Mouse (Mus musculus) heart, embryonic 15.5 days (tissue): ENCODE measurements around the gene 4931409K22Rik. TPM values are rescaled to one million over a fixed set of nuclear protein-coding genes. Genes with fewer than 3 reads are reported as not detected.
A peak's percentile ranks its signal among the peaks of the same experiment; 100 is the strongest.

Experiments
- ATAC-seq: fragments of 200-750 bp; cut with Nextera tagmentation; replicated peaks from 2 replicates; pipeline ENCODE4 v1.8.0; 2017; ENCODE audit warnings: low read depth, moderate TSS enrichment; ENCODE audit not compliant: insufficient number of reproducible peaks, insufficient read depth, low FRiP score
- H3K27ac ChIP-seq: fragments of 300-500 bp; sonication (generic); 2 replicates; pipeline ENCODE4 v1.5.1; 2015; ENCODE audit warnings: mild to moderate bottlenecking, inconsistent platforms
- H3K27me3 ChIP-seq: fragments of 300-500 bp; sonication (generic); 2 replicates; pipeline ENCODE4 v1.6.1; 2015; ENCODE audit warnings: inconsistent platforms
- H3K36me3 ChIP-seq: fragments of 300-500 bp; sonication (generic); 2 replicates; pipeline ENCODE4 v1.6.1; 2015; ENCODE audit warnings: mild to moderate bottlenecking, inconsistent platforms
- H3K4me1 ChIP-seq: fragments of 300-500 bp; sonication (generic); replicated peaks from 2 replicates; pipeline ENCODE4 v1.6.1; 2015; ENCODE audit warnings: inconsistent platforms
- H3K4me2 ChIP-seq: fragments of 300-500 bp; sonication (generic); 2 replicates; pipeline ENCODE4 v1.6.1; 2015; ENCODE audit warnings: inconsistent platforms, mild to moderate bottlenecking, moderate library complexity
- H3K4me3 ChIP-seq: fragments of 300-500 bp; sonication (generic); 2 replicates; pipeline ENCODE4 v1.5.1; 2015; ENCODE audit warnings: mild to moderate bottlenecking, inconsistent platforms
- H3K9ac ChIP-seq: fragments of 300-500 bp; sonication (generic); 2 replicates; pipeline ENCODE4 v1.6.1; 2015; ENCODE audit warnings: mild to moderate bottlenecking, inconsistent platforms
- H3K9me3 ChIP-seq: fragments of 300-500 bp; sonication (generic); replicated peaks from 2 replicates; pipeline ENCODE4 v1.6.1; 2016; ENCODE audit warnings: inconsistent platforms
- WGBS: fragments of 180-500 bp; shearing (Covaris S2); methylation state at CpG from one replicate; pipeline ENCODE4 v1.1.7; 2015; ENCODE audit warnings: mixed read lengths; 5-methylcytosine and 5-hydroxymethylcytosine counted together
- polyA plus RNA-seq: library from polyadenylated mRNA; unstranded; fragments of >200 nt; fragmentation: Nextera tagmentation; extraction: Ambion mirVana; gene quantifications from 2 replicates; pipeline ENCODE4 v1.2.1, GENCODE M21; 2015

Gene 4931409K22Rik
- polyA plus RNA-seq, 1 experiment from 2014 or later = not detected

DNA sequence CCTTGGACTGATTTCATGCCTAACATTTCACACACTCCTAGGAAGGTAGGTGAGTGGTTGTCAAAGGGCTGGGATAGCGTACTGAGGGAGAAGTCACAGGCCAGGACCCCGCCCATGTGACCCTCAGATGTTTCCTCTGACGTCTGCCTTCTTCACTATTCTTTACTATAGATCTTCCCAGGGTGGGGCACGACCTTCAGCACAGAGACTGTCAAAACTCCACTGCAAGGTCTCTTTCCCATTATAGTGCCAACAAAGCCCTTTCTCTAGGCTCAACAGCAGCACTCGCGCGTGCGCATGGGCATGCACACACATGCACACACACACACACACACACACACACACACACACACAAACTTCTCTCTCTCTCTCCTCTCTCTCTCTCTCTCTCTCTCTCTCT is 32.8 kb downstream of the 4931409K22Rik start:
- 57% methylated on average over 8 of the region's 8 CpGs for WGBS
- peaks cover 14% of the 10 kb centered on the region for H3K4me1 ChIP-seq

DNA sequence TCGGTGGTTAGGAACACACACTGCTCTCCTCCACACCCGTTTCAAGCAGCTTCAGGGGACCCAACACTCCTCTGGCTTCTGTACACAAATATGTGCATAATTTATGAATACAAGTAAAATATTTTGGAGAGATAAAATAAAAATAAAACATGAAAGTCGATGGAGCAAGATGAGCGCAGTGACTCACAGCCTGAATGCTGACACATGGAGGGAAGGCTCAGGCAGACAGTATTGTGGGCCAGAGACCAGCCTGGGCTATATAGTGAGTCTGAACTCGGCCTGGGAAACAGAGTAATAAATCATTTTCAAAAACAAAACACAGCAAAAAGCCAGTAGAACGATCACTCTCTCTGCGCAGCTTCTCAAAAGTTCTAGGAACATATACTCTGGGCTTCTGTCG is 35.2 kb downstream of the 4931409K22Rik start:
- H3K27ac ChIP-seq = no peak overlapping the region
- no peak overlapping the region for H3K4me3 ChIP-seq
- no peaks in the 10 kb centered on the region for H3K36me3 ChIP-seq
- ATAC-seq = no peak
- H3K4me2 ChIP-seq = no peak overlapping the region
- no peaks in the 10 kb centered on the region for H3K9me3 ChIP-seq
- no peak overlapping the region for H3K9ac ChIP-seq
- WGBS = 57% methylated on average over 8 of the region's 8 CpGs
- peaks cover 87% of the 10 kb centered on the region for H3K27me3 ChIP-seq
- peaks cover 5% of the 10 kb centered on the region for H3K4me1 ChIP-seq

More for the DNA sequence above, 32.8 kb downstream of the 4931409K22Rik start:
- H3K4me2 ChIP-seq = no peak overlapping the region
- H3K27me3 ChIP-seq = peaks cover 88% of the 10 kb centered on the region
- no peak overlapping the region for H3K27ac ChIP-seq
- no peak overlapping the region for H3K4me3 ChIP-seq
- no peaks in the 10 kb centered on the region for H3K9me3 ChIP-seq
- no peak for ATAC-seq
- no peak overlapping the region for H3K9ac ChIP-seq
- no peaks in the 10 kb centered on the region for H3K36me3 ChIP-seq

DNA sequence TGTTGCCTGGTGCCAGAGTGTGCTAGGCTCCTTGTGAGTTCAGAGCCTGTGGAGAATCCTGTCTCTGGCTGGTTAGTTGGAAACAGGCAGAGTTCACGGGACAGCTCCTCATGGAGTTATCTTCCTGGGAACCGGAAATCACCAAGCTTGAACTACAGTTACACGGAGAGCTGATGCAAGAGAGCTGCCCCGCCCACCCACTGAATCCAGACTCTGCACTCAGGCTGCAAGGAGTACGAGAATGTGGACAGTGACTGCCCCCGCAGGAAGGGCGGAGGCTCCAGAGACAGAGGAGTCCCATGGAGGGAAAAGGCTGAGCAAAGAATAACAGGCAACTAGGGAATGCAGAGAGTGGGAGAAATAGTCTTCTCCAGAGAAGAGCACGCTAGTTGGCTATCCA is 44.3 kb downstream of the 4931409K22Rik start:
- no peaks in the 10 kb centered on the region for H3K36me3 ChIP-seq
- peaks cover 12% of the 10 kb centered on the region for H3K27me3 ChIP-seq
- no peak overlapping the region for H3K27ac ChIP-seq
- peaks cover 6% of the 10 kb centered on the region for H3K4me1 ChIP-seq
- no peak overlapping the region for H3K4me3 ChIP-seq
- 28% methylated on average over 8 of the region's 8 CpGs for WGBS
- peak; percentile 53 for ATAC-seq
- H3K4me2 ChIP-seq = no peak overlapping the region
- no peak overlapping the region for H3K9ac ChIP-seq
- no peaks in the 10 kb centered on the region for H3K9me3 ChIP-seq

DNA sequence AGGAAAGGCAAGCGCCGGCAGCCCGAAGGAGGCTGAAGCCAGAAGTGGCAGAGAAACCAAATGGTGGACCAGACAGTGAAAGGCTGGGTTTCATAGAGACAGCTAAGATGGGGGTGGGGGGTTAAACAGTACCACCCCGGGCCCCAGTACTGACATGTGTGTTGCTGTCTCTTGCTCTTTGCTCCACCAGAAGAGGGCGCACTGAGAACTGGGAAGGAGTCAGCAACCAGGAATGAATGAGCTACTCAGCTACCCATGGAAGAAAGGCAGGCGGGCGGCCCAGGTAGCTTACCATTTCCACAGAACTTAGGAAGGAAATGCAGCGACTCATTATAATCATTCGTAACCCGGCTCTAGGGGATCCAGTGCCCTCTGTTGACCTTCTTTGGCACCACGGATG is 46.0 kb downstream of the 4931409K22Rik start:
- no peaks in the 10 kb centered on the region for H3K36me3 ChIP-seq

DNA sequence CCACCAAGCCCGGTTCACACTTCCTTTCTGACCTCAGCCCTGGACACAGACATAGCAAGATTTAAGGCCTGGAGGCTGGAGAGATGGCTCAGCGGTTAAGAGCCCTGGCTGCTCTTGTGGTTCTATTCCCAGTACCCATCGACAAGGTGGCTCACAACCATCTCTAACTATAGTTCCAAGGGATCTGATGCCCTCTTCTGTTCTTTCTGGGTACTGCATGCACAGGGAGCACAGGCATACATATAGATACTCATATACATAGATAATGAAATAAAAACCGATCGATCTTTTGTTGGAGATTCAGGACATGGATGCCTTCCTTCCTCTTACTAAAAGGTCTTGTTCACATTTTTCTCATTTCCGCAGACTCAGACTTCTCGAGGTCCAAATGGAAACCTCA is 48.2 kb downstream of the 4931409K22Rik start:
- H3K9me3 ChIP-seq = no peaks in the 10 kb centered on the region
- no peaks in the 10 kb centered on the region for H3K36me3 ChIP-seq
- H3K4me1 ChIP-seq = peaks cover 16% of the 10 kb centered on the region
- no peak overlapping the region for H3K4me3 ChIP-seq
- WGBS = 87% methylated on average over 7 of the region's 7 CpGs
- H3K27ac ChIP-seq = no peak overlapping the region
- peaks cover 25% of the 10 kb centered on the region for H3K27me3 ChIP-seq
- no peak overlapping the region for H3K9ac ChIP-seq
- H3K4me2 ChIP-seq = no peak overlapping the region
- no peak for ATAC-seq

More for the DNA sequence above, 46.0 kb downstream of the 4931409K22Rik start:
- Histone ChIP-seq H3K27me3 (peaks cover 8% of the 10 kb centered on the region), H3K4me1 (peaks cover 6% of the 10 kb centered on the region), H3K27ac (no peak overlapping the region), H3K4me3 (no peak overlapping the region), H3K4me2 (no peak overlapping the region), H3K9me3 (no peaks in the 10 kb centered on the region), H3K9ac (no peak overlapping the region)
- WGBS = 50% methylated on average over 11 of the region's 11 CpGs
- no peak for ATAC-seq

DNA sequence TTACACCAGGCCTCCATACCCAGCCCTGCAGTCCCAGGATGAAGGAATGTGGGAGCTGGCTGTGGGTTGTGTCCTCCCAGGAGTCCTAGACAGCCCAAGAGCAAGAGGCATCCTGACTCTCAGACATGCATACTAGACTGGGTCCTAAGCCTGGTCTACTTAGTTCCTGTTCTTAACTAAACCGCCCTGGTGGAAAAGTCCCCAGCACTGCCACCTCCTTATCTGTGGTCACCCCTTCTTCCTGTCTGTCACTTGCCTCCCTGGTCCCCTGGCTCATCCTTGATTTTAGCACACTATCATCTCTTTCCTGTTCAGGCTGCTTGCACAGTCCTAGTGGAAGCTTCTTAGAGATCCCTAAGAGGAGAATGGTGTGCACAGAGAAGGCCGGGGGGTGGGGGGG is 51.1 kb downstream of the 4931409K22Rik start:
- Histone ChIP-seq H3K4me2 (no peak overlapping the region), H3K9ac (no peak overlapping the region), H3K4me3 (no peak overlapping the region), H3K36me3 (peaks cover 15% of the 10 kb centered on the region), H3K9me3 (no peaks in the 10 kb centered on the region), H3K4me1 (peaks cover 12% of the 10 kb centered on the region), H3K27ac (no peak overlapping the region), H3K27me3 (peaks cover 34% of the 10 kb centered on the region)
- ATAC-seq = no peak
- 23% methylated on average over 2 of the region's 2 CpGs for WGBS

DNA sequence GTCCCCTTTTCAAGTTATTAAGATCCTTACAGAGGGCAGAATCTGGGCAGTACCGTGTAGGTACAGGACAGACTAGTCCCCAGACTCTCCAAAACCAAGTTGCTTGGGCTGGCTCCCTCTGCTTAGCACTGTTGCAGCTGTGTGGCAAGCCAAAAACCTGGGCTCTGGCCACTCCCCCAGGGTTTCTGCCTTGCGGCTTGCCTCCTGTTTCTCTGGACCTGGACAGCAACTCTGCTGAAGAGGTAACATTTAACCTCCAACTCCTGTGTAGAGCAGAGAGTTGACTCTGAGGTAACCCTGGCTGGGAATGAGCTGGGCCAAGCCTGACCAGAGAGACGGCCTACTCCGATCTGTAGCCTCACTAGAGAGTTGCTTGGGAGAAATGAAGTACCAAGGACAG is 53.8 kb downstream of the 4931409K22Rik start:
- ATAC-seq = no peak
- peaks cover 41% of the 10 kb centered on the region for H3K36me3 ChIP-seq
- H3K4me1 ChIP-seq = peaks cover 10% of the 10 kb centered on the region
- no peak overlapping the region for H3K4me3 ChIP-seq
- no peak overlapping the region for H3K4me2 ChIP-seq
- H3K9ac ChIP-seq = no peak overlapping the region
- WGBS = 65% methylated on average over 4 of the region's 4 CpGs
- no peak overlapping the region for H3K27ac ChIP-seq
- H3K27me3 ChIP-seq = peaks cover 30% of the 10 kb centered on the region
- no peaks in the 10 kb centered on the region for H3K9me3 ChIP-seq

DNA sequence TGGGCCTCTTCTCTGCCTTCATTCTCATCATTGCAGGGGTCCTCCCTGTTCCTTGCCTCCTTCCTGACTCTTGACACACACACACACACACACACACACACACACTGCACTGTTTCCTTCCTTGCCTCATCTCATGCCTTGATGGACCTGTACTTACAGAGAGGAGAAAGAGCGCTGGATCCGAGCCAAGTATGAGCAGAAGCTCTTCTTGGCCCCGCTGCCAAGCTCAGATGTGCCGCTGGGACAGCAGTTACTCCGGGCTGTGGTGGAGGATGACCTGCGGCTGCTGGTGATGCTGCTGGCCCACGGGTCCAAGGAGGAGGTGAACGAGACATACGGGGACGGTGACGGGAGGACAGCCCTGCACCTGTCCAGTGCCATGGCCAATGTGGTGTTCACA is 55.8 kb downstream of the 4931409K22Rik start:
- Histone ChIP-seq H3K36me3 (peaks cover 47% of the 10 kb centered on the region), H3K9me3 (no peaks in the 10 kb centered on the region), H3K27me3 (peaks cover 27% of the 10 kb centered on the region), H3K4me3 (no peak overlapping the region), H3K4me2 (no peak overlapping the region), H3K9ac (no peak overlapping the region), H3K4me1 (peaks cover 10% of the 10 kb centered on the region), H3K27ac (no peak overlapping the region)
- ATAC-seq = no peak
- WGBS = 70% methylated on average over 11 of the region's 11 CpGs

DNA sequence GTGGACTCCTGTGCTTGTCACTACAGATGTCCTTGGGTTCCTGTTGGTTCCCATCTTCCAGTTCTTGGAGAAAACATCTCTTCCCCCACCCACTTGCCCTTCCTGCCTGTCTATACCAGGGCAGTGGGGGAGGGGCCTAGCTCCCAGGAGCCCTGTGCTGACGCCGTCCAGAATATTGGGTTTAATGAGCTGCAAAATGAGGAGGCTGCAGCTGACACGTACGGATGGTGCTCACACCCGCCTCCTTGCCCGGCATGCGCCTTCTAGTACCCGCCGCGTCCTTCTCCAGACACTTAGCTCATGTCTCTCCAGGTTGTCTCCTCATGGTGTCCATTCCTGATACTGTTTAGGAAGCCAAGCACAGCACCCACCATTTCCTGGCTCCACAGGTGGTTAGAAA is 57.5 kb downstream of the 4931409K22Rik start:
- WGBS = 89% methylated on average over 10 of the region's 10 CpGs
- Histone ChIP-seq H3K9me3 (no peaks in the 10 kb centered on the region), H3K27me3 (peaks cover 13% of the 10 kb centered on the region; the same call in 1 of the 2 replicates), H3K27ac (no peak overlapping the region), H3K36me3 (peaks cover 51% of the 10 kb centered on the region), H3K9ac (no peak overlapping the region), H3K4me1 (no peaks in the 10 kb centered on the region), H3K4me3 (no peak overlapping the region), H3K4me2 (no peak overlapping the region)
- ATAC-seq = no peak

DNA sequence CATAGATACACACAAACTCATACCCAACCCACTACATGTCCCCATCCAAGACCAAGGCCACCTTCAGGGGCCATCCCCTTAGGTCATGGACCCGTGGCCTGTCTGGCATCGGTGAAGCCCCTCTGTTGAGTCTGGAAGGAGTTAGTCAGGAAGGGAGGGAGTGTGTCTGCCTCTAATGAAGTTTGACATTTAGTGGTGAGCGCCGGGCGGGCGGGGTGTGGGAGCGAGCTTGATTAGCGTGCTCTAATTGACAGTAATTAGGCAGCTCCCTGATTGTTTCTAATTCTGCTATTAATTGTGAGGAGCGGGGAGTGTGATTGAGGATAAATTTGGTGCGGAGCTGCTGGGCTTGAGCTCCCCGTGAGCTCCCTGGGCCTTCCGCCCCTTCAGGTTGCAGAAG is 59.1 kb downstream of the 4931409K22Rik start:
- WGBS = 85% methylated on average over 12 of the region's 12 CpGs
- no peak overlapping the region for H3K4me3 ChIP-seq
- no peaks in the 10 kb centered on the region for H3K9me3 ChIP-seq

DNA sequence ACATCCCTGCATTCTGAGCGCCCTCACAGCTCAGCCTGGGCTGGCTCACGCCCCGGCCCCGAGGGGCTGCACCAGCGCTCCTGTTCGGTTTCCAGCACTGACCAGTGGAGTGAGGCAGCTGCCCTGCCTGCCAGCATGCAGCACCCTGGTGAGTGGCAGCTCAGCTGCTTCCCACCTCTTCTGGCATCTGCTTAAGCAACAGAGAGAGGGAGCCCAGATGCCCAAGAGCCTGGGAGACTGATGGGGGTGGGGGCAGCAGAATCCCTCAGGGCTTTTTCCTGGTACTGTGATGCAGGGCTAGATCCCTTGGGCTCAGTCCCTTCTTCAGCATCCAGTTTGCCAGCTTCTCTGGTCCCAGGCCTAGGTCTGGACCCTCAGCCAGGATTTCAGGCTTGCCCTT is 59.9 kb downstream of the 4931409K22Rik start:
- WGBS = 63% methylated on average over 6 of the region's 6 CpGs

More for the DNA sequence above, 59.1 kb downstream of the 4931409K22Rik start:
- Histone ChIP-seq H3K27me3 (peaks cover 4% of the 10 kb centered on the region; the same call in 1 of the 2 replicates), H3K27ac (no peak overlapping the region), H3K9ac (no peak overlapping the region), H3K36me3 (peaks cover 66% of the 10 kb centered on the region), H3K4me2 (no peak overlapping the region), H3K4me1 (no peaks in the 10 kb centered on the region)
- no peak for ATAC-seq

DNA sequence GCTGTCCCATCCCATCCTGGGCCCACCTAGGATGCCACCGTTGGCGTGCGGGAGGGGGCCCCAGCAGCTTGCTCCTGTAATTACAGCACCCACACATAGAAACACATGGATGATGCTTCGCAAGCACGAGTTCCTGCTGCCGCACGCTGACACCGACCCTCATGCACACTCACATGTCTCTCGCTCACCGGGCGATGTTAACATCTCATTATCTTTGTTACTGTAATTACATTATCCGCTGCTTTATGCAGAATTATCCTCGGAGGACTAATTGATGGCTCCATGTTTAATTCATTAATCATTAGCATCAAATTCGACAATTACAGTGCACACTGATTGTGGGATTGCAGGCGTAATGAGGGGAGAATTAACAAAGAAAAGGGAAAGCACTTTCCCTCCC is 61.6 kb downstream of the 4931409K22Rik start:
- Histone ChIP-seq H3K9ac (no peak overlapping the region), H3K4me2 (no peak overlapping the region), H3K9me3 (no peaks in the 10 kb centered on the region), H3K27ac (no peak overlapping the region), H3K4me3 (no peak overlapping the region), H3K36me3 (peaks cover 69% of the 10 kb centered on the region), H3K4me1 (no peaks in the 10 kb centered on the region), H3K27me3 (no peaks in the 10 kb centered on the region)
- 92% methylated on average over 15 of the region's 15 CpGs for WGBS
- no peak for ATAC-seq

More for the DNA sequence above, 59.9 kb downstream of the 4931409K22Rik start:
- Histone ChIP-seq H3K36me3 (peaks cover 69% of the 10 kb centered on the region), H3K9ac (no peak overlapping the region), H3K27me3 (no peaks in the 10 kb centered on the region), H3K9me3 (no peaks in the 10 kb centered on the region), H3K4me3 (no peak overlapping the region), H3K4me1 (no peaks in the 10 kb centered on the region), H3K4me2 (no peak overlapping the region), H3K27ac (no peak overlapping the region)
- no peak for ATAC-seq
